Mouse (Mus musculus): ENCODE data around the gene Sap30l. TPM values are rescaled to one million over a fixed set of nuclear protein-coding genes. Genes with fewer than 3 reads are reported as not detected.

Gene Sap30l
- polyA plus RNA-seq, 1 experiment from 2014 or later, result 20.4 TPM

DNA sequence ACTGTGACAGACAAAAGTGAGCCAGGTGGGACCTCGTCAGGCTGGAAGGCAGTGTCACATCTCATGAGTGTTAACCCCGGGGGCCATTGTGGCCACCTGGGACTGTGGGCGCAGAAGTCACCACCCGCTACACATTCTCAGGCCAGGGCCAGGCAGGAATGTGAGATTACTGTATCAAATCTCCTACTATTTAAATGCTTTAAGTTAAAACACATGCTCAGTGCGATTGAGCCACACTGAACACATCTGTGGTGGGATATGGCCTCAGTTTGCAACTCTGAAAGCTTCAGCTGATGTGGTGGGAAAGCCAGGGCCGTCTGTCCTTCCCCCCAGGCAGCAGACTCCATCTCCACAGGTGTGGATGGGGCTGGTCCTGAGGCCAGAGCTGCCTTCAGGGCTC is 52.1 kb downstream of the Sap30l start:
- Histone ChIP-seq H3K4me1 (ENCODE audit: control insufficient read depth in 2 of 2, insufficient read depth in 2 of 2, low read length in 2 of 2) (no peaks in the 10 kb centered on the region), H3K27me3 (ENCODE audit: control insufficient read depth, insufficient read depth, low read length) (no peaks in the 10 kb centered on the region), H3K4me3 (ENCODE audit: control insufficient read depth in 1 of 2, insufficient read depth in 1 of 2, low read depth in 1 of 2, low read length in 2 of 2) (no peak overlapping the region), H3K9ac (ENCODE audit: low read length) (no peak overlapping the region), H3K9me3 (ENCODE audit: control insufficient read depth, low read length) (no peaks in the 10 kb centered on the region), H3K27ac (replicated peaks in 1 of 2; ENCODE audit: control insufficient read depth in 1 of 2, insufficient read depth in 1 of 2, low read depth in 2 of 2, low read length in 2 of 2) (no peak overlapping the region), H3K4me2 (ENCODE audit: low read length) (no peak overlapping the region), H3K36me3 (ENCODE audit: control insufficient read depth, insufficient read depth, low read length) (no peaks in the 10 kb centered on the region)
- no peak for ATAC-seq (ENCODE audit: insufficient number of reproducible peaks, insufficient read depth, low FRiP score, low read depth)
- 69% methylated on average over 6 of the region's 6 CpGs for WGBS

DNA sequence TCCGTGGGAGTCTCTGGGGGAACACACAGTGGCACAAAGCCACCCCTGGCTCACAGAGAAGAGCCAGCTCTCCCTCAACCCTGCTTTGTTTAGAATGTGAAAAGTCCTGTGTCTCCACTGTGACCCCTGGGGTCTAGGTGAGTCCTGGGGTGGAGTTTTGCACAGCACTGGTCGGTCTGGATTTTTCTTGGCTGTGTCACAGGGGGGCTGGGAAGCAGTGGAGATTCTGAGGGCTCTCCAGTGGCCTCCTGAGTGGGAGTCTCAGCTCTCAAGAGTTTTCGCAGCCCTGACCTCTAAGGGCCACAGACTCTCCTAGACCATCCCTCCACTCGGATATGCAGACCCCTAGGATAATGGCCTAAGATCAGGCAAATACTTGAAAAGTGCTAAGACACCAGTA is 56.3 kb downstream of the Sap30l start:
- Histone ChIP-seq H3K36me3 (ENCODE audit: control insufficient read depth, insufficient read depth, low read length) (no peaks in the 10 kb centered on the region), H3K4me2 (ENCODE audit: low read length) (no peak overlapping the region), H3K27ac (replicated peaks in 1 of 2; ENCODE audit: control insufficient read depth in 1 of 2, insufficient read depth in 1 of 2, low read depth in 2 of 2, low read length in 2 of 2) (no peak overlapping the region), H3K27me3 (ENCODE audit: control insufficient read depth, insufficient read depth, low read length) (no peaks in the 10 kb centered on the region), H3K4me3 (ENCODE audit: control insufficient read depth in 1 of 2, insufficient read depth in 1 of 2, low read depth in 1 of 2, low read length in 2 of 2) (no peak overlapping the region), H3K9ac (ENCODE audit: low read length) (no peak overlapping the region), H3K4me1 (ENCODE audit: control insufficient read depth in 2 of 2, insufficient read depth in 2 of 2, low read length in 2 of 2) (no peaks in the 10 kb centered on the region; a peak in 1 of 4 replicates), H3K9me3 (ENCODE audit: control insufficient read depth, low read length) (no peaks in the 10 kb centered on the region)
- 59% methylated on average over 4 of the region's 4 CpGs for WGBS
- ATAC-seq (ENCODE audit: insufficient number of reproducible peaks, insufficient read depth, low FRiP score, low read depth), result no peak

Other genes starting within 250 kb of the Sap30l start
- gene Galnt10, start 156.2 kb upstream of the Sap30l start, polyA plus RNA-seq (2014; fragmentation: Nextera tagmentation; extraction: Ambion mirVana), result 6.3 and 6.6 TPM in 2 replicates
- 13.0 and 14.1 TPM in 2 replicates for gene Hand1, start 31.2 kb downstream of the Sap30l start, polyA plus RNA-seq (2014; fragmentation: Nextera tagmentation; extraction: Ambion mirVana)
- 17.8 and 18.4 TPM in 2 replicates for gene Larp1, start 207.4 kb downstream of the Sap30l start, polyA plus RNA-seq (2014; fragmentation: Nextera tagmentation; extraction: Ambion mirVana)

Measured in heart, embryonic 14.5 days (tissue).